Mouse (Mus musculus) urinary bladder, adult 18-20 months (tissue): ENCODE data around the gene Kif16b.
A peak's percentile ranks its signal among the peaks of the same experiment; 100 is the strongest.

Experiments used
- DNase-seq, 2 experiments: peaks; one replicate each; pipeline ENCODE4 v3.0.0; 2022; ENCODE audit warnings: low spot score in 2 of 2, mixed read lengths in 2 of 2

Gene Kif16b

GRCm38 (mm10) chr2:142900862-142901805 is at the start of gene Kif16b:
Kif16b (minus strand) TSS chr2:142901531.
- peak; percentile 94 to 97 for DNase-seq

DNA sequence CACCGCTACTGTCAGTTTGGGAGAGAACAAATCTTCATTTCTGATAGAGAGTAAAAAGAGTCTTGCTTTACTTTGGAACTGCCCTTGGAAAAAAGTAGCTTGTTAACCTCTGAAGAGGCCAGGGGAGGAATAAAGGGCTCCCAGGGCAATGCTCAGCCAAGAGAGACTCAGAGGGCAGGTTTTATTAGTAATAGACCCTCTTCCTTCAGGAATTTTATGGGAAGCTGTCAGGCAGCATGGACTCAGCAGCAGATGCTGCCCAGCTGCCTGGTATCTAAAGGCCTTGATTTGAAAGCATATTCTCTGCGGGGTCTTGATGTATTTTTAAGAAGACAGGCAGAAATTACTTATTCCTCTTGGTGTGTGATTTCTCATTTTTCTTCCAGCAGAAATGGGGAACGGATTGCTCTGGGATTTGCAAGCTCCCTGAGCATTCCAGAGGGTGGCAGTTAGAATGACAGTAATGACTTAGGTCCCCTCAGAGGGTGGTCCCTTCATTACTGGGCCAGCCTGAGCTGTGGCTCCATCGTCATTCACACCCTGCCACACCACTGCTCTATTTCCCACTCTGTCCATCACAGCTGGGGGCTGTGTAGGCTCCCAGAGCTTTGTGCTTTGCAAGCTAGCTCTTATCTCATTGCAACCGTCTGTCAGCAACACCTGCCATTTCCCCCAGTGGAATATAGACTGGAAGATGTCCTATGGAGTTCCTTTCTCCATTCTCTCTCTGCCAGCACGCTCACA is 39.7 kb upstream of the Kif16b start:
- DNase-seq, result no peak

- DNase-seq, result no peak
Measured at GRCm38 (mm10) chr2:142930445-142930844, 29.1 kb upstream of the Kif16b start.

DNA sequence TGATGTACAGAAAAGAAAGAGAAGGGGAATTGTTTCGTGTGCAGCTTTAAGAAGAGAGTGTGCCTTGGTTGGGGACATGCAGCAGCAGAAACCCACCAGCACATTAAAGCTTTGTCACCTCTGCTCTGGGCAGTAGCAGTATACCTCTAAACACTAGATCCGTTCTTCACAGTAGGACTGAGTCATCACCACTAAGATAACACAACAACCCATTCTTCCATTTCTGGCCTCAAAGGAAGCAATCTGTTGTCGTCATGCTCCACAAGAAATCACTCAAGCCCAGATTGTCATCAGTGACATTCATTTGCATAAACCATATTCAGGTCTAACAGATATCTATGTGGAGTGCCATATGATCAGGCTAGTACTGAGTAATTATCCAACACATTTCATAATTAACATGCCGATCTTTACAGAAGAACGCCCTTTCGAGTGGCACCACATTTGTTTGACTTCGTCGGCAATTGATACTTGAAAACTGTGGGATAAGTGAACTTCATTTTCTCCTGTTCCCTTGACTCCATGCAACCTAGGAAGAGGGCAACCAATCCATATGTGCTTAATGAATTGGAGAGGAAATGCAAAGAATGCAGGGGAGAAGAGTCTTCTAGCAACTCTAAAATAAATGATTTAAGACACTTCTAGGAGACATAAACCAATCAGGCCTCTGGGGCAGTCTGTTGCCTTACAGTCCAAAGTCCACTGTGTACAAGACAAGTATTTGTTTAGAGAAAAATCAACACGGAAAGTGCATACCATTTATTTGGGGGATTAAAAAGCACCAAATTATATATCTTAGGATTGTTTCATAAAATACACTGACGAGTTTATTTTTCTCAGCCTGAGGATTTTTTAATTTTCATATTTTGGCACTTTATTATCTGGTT is 28.1 kb upstream of the Kif16b start:
- no peak for DNase-seq

DNA sequence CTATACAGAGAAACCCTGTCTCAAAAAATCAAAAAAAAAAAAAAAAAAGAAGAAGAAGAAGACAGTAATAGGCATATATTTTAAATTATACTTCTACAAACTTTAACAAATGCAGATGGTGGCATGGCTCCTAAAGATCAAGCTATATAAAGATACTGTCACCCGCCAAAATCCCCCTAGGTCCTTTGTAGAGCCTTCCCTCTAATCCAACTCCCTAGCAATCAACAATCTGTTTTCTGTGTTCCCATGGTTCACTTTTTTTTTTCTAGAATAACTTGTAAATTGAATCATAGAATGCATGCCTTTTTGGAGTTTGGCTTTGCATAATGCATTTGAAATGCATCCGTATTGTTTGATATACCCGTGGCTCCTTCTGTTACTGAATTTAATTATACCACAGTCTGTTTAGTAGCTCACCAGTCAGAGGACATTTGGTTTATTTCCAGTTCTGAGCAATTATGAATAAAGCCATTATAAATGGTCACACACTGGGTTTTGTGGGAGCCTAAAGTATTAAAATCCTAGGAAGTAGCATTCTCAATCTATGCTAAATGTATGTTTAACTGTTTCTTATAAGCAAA is 9.6 kb upstream of the Kif16b start:
- no peak for DNase-seq

DNA sequence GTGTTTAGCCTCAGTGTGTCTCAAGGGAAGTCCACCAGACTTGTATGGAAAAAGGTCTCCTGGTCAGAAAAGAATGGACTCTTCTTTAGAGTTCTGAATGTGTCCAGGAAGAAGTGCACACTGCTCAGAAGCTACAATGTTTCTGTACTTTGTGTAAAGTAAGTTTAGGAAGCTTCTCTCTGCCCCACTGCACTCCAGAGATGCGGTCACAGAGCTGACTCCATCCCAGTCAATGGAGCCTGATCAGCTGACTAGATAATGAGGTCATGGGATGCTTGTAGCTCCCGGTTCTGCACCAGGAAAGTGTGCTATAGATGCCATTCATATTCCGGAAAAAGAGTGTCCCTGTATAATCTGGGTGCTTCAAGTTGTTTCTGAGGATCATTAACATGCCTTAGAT is 7.9 kb upstream of the Kif16b start:
- no peak for DNase-seq

DNA sequence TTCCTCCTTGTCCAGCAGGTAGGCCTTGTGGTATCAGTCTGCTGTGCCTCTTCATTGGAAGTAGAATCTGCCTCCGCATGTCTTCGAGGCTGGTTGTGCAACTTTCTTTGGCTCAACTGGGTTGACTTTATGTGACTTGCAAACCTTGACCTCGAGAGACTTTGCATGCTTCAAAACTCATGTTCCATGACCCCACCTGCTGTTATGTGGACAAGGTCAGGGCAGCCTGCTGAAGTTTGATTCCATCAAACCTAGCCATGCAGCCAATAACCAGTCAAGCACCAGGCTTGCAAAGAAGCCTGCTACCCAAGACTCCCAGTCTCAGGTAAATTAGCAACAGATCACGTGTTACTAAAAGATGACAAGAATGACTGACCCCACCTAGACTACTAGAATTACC is 5.7 kb upstream of the Kif16b start:
- no peak for DNase-seq

DNA sequence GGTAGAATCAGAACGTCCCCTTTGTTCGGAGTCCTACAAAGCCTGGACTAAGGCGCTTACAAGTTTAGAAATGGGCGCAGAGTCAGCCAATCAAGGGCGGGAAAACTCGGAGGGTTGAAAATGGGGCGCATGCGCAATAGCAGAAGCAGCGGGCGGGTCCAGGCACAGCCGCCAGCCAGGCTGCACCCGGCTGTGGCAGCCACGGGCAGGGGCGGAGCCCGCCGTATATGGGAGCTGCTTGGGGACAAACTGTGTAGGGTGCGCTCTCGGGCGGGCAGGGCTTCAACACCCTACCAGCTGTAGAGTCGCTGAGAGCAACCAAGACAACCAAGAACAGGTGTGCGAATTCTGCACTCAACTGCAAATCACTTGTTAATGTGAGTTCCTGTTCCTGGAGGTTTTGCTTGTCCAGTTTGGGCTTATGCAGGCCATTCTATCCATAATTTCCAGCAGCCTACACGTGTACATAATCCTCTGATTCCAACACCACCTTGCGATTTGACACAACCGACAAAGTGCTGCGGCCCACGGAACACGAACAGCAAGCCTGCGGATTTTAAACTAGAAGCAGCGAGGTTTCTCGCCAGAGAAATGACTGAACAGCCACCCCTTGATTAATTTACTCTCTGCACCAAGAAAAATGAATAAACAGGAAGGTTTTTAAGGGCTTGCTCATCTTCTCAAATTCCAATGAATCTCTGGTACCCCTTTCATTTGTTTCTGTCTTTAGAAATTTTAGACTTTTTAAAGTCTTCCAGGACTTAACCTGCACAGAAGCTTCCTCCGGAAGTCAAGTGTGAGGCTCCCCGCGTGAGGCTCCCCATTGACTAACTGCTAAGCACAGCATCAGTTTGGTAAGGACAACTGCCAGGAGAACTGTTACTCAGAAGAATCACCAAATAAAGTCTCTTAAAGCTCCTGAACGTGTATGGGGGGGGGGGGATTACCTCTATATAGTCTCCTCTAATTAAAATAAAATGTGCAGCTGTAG is 1.9 kb upstream of the Kif16b start:
- peak; percentile 93 to 94 for DNase-seq

GRCm38 (mm10) chr2:142900120-142900861 is 1.0 kb downstream of the Kif16b start:
- DNase-seq, result no peak

DNA sequence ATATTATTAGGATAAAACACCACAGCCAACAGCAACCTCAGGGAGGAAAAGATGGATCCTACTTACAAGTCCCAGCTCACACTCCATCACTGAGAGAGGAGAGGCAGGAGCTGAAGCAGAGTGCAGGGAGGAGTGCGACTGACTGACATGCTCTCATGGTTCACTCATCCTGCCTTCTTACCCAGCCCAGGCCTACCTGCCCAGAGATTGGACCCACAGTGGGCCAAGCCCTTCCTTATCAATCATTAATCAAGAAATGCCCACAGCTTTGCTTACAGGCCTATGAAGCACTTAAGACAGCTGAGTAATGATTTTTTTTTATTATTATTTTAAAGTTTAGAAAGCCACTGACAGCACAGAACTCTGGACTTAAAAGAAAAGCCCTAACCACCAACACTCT is 7.6 kb downstream of the Kif16b start:
- no peak for DNase-seq

DNA sequence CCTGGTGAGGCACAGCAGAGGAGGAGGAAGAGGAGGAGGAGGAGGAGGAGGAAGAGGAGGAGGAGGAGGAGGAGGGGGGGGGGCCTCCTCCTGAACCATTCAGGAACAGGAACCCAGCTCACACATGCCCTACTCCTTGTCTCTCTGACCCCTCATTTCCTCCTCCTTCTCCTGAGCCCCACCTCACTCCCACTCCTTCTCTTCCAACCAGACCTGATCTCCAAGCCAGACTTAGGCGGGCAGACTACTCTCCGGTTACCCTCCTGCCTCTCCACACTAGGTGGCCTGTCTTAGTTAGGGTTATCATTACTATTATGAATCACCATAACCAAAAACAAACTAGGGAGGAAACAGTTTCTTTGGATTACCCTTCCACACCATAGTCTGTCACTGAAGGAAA is 10.0 kb downstream of the Kif16b start:
- no peak for DNase-seq

DNA sequence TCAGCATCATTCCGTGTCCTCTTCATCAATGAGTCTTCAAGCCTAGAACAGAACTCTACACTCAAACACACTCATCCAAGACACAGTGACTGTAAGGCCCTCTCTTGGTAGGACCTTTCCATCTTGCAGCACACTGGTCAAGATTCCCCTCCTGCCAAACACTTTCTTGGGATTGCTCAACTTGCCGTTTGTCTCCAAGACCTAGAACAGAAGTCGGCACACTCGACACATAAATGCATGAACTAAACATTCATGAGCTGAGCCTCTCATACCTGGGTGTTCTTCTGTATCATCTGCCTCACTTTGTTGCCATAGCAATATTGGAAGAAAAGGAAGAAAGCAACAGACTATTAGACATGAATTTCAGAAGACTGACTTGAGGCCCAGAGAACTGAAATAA is 16.9 kb downstream of the Kif16b start:
- DNase-seq, result no peak

DNA sequence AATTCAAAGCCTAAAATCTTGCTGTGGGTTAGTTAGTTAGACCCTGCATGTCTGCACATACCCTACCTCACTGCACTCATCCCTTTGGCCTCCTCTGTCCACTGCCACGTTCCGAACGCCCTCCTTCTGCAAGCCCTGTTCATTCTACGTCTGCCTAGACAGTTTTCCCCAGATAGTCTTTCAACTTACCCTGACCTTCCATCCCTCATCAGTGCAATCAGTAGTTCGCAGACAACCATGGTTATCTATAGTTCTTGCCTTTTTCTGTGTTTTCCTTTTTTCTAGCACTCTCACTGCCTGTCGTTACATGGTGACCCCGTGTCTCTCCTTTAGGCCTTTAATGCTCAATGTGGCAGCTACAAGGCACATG is 17.7 kb downstream of the Kif16b start:
- DNase-seq, result no peak

- no peak for DNase-seq
Measured at GRCm38 (mm10) chr2:142882871-142883624, 18.3 kb downstream of the Kif16b start.

GRCm38 (mm10) chr2:142882466-142882865 is 18.9 kb downstream of the Kif16b start:
- no peak for DNase-seq

DNA sequence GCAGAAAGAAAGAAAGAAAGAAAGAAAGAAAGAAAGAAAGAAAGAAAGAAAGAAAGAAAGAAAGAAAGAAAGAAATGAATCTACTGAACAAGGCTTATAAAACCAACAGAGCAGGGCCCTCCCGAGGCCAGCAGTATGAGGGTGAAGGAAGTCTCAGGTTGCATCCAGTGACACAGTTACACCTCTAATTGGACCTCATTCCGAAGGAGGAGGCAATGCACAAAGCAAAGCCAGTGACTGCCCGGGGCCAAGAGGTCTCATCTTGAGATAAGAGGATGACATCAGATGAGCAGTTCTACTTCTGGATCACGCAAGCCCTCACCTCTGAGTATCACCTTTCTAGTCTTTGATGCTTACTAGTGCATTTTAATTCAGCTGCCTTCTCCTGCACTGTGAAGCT is 20.2 kb downstream of the Kif16b start:
- no peak for DNase-seq

- no peak for DNase-seq
Measured at GRCm38 (mm10) chr2:142879257-142879818, 22.0 kb downstream of the Kif16b start.

DNA sequence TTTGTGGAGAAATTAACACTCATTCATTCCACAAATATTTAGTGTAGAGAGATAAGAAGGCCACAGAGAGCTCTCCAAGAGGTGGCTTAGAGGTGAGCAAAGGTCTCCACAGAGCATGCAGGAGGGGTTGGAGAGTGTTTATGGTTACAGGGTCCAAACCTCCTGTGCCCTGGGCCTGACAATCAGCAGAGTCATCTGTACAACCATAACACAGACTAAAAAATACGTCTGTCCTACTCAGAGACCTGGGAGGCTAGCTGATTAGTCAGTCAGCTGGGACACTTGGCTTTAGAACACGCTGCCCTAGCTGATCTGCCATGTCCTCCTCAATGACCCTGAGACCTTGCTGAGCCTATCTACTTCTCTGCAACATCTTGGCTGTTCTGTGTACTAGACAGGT is 24.7 kb downstream of the Kif16b start:
- DNase-seq, result no peak

DNA sequence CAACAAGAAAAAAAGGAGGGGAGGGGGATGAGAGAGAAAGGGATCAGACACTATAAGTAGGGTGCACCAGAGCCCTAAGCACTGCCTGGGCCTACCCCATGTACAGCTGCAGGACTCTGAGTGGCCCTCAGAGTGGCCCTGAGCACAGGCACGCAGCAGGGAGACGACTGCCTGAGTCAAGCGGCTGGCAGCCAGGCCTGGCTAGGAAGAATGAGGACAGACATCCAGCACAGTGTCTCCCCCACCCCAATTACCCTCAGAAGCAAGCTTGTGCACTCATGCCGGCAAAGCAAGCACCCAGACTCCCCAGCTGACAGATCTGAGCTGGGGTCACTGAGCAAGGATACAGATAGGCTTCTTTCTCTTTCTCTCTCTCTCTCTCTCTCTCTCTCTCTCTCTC is 25.4 kb downstream of the Kif16b start:
- DNase-seq, result no peak
